Mouse (Mus musculus) cerebellum, adult 11-12 months (tissue): Measurements from ENCODE around the gene Nmt1.

Experiments used
- DNase-seq: peaks from one replicate; pipeline ENCODE4 v3.0.0; 2022

Gene Nmt1

GRCm38 (mm10) chr11:103028176-103028891 is at the start of gene Nmt1, which contains the start of gene Dcakd:
Gene Nmt1, plus strand, starts transcription at chr11:103028190.
Gene Dcakd, minus strand, starts transcription at chr11:103028333.
- DNase-seq, result peak; percentile 95

- DNase-seq, result no peak
These were observed 46.7 kb upstream of the Nmt1 start for GRCm38 (mm10) chr11:102981151-102981890.

GRCm38 (mm10) chr11:102984086-102984485 is 43.9 kb upstream of the Nmt1 start:
- no peak for DNase-seq

- no peak for DNase-seq
These were observed 43.4 kb upstream of the Nmt1 start for GRCm38 (mm10) chr11:102984615-102985014.

- DNase-seq, result no peak
These were observed 42.8 kb upstream of the Nmt1 start for GRCm38 (mm10) chr11:102985160-102985559.

- DNase-seq, result no peak
These were observed 38.3 kb upstream of the Nmt1 start for GRCm38 (mm10) chr11:102989641-102990151.

- peak; percentile 81 for DNase-seq
These were observed 37.8 kb upstream of the Nmt1 start for GRCm38 (mm10) chr11:102990152-102990663.

GRCm38 (mm10) chr11:102991681-102992080 is 36.3 kb upstream of the Nmt1 start:
- no peak for DNase-seq

GRCm38 (mm10) chr11:102992940-102993339 is 35.0 kb upstream of the Nmt1 start:
- DNase-seq, result peak; percentile 61

GRCm38 (mm10) chr11:102993420-102994029 is 34.5 kb upstream of the Nmt1 start:
- DNase-seq, result no peak

- no peak for DNase-seq
These were observed 33.0 kb upstream of the Nmt1 start for GRCm38 (mm10) chr11:102994952-102995351.

- DNase-seq, result no peak
These were observed 31.6 kb upstream of the Nmt1 start for GRCm38 (mm10) chr11:102996385-102996784.

- DNase-seq, result no peak
These were observed 30.8 kb upstream of the Nmt1 start for GRCm38 (mm10) chr11:102996991-102997770.

GRCm38 (mm10) chr11:102998254-102998576 is 29.8 kb upstream of the Nmt1 start:
- no peak for DNase-seq

GRCm38 (mm10) chr11:102998577-102999316 is 29.2 kb upstream of the Nmt1 start:
- DNase-seq, result no peak

- no peak for DNase-seq
These were observed 28.5 kb upstream of the Nmt1 start for GRCm38 (mm10) chr11:102999317-102999970.

GRCm38 (mm10) chr11:103000111-103000510 is 27.9 kb upstream of the Nmt1 start:
- no peak for DNase-seq

GRCm38 (mm10) chr11:103001063-103001462 is 26.9 kb upstream of the Nmt1 start:
- no peak for DNase-seq

- DNase-seq, result no peak
These were observed 24.8 kb upstream of the Nmt1 start for GRCm38 (mm10) chr11:103003210-103003609.

- no peak for DNase-seq
These were observed 23.1 kb upstream of the Nmt1 start for GRCm38 (mm10) chr11:103004852-103005251.

- no peak for DNase-seq
These were observed 22.6 kb upstream of the Nmt1 start for GRCm38 (mm10) chr11:103005254-103005981.
